Mouse (Mus musculus): ENCODE measurements at regions not wholly inside any gene's neighbourhood (a gene's known extent, or its start where the extent isn't known, plus 50 kb on each side); places are given as distances from the start of the nearest gene placed in this dataset.

- no peak for DNase-seq (ENCODE audit: low spot score)
- peaks cover 14% of the 10 kb centered on the region; the same call in 1 of the 2 replicates for H3K4me1 ChIP-seq (ENCODE audit: control insufficient read depth, insufficient read depth, low read length)
- H3K27me3 ChIP-seq (replicated peaks; ENCODE audit: control insufficient read depth, insufficient read depth, low read length), result no peaks in the 10 kb centered on the region
These were observed 103.9 kb upstream of the Cmc1 start for GRCm38 (mm10) chr9:118253829-118254228.

DNA sequence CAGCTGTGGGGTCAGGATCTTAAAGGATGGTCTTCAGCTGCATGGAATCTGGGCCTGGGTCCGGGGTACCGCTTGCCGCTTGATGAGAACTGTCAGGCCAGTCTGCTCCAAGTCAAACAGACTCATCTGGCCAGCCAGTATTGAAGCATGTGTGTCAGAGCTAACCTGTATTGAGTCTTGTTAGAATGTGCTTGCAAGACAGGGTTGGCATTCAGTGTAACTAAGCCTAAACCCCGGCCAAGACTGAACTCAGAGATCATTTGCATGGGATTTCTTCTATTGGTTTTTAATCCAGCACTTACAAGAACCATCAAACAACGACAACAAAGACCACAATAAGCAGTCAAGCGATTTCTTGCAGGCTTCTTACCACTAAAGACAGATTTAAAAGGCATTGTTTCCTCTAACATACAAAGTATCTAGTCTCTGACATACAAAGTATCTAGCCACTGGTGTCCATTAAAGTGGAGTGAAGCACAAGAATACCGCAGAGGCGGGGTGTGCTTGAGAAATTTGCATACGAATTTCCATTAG, 105.3 kb upstream of the Cmc1 start:
- no peak overlapping the region for H3K9ac ChIP-seq (ENCODE audit: low read length)
- ATAC-seq, result peak; percentile 65
- H3K4me3 ChIP-seq (ENCODE audit: low read depth, low read length), result no peak overlapping the region
- no peak overlapping the region for H3K4me2 ChIP-seq (ENCODE audit: low read length)
- H3K27me3 ChIP-seq (replicated peaks; ENCODE audit: control insufficient read depth, insufficient read depth, low read length), result no peaks in the 10 kb centered on the region
- H3K9me3 ChIP-seq (replicated peaks; ENCODE audit: control insufficient read depth, low read length), result no peaks in the 10 kb centered on the region
- peaks cover 14% of the 10 kb centered on the region; the same call in 1 of the 2 replicates for H3K4me1 ChIP-seq (ENCODE audit: control insufficient read depth, insufficient read depth, low read length)
- H3K27ac ChIP-seq (ENCODE audit: low read depth, low read length), result peak overlapping the region; percentile 72
- WGBS, result 3% methylated on average over 9 of the region's 9 CpGs
- H3K36me3 ChIP-seq (ENCODE audit: control insufficient read depth, insufficient read depth, low read length), result no peaks in the 10 kb centered on the region
- no peak for DNase-seq (ENCODE audit: low spot score)

More at GRCm38 (mm10) chr9:118253829-118254228, 103.9 kb upstream of the Cmc1 start:
- ATAC-seq, result no peak
- no peaks in the 10 kb centered on the region for H3K9me3 ChIP-seq (replicated peaks; ENCODE audit: control insufficient read depth, low read length)
- H3K4me2 ChIP-seq (ENCODE audit: low read length), result no peak overlapping the region
- H3K27ac ChIP-seq (ENCODE audit: low read depth, low read length), result no peak overlapping the region
- no peak overlapping the region for H3K9ac ChIP-seq (ENCODE audit: low read length)
- no peaks in the 10 kb centered on the region for H3K36me3 ChIP-seq (ENCODE audit: control insufficient read depth, insufficient read depth, low read length)
- no peak overlapping the region for H3K4me3 ChIP-seq (ENCODE audit: low read depth, low read length)

DNA sequence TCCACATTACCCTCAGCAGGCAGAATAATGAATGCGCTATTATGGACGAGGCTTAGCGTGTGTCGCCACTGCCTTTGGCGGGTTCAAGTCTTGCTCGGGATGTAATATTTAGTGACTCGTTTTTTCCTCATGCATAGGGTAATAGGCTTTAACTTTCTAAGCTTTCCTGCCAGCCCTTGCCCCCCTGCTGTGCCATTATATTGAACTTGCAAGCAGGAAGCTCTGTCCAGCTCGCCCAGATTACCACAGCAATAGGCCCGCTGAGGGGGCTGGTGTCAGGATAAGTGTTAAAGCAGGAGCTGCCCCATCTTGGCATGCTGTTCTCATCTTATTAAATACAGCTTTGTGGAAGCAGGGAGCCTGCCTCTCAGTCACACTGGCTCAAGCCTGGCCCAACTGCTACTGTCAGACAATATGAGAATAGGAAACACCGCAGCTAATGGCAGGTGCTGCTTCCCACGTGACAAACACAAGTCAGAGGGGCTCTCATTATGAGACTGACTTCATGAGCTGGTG, 105.8 kb upstream of the Cmc1 start:
- Histone ChIP-seq H3K27ac (ENCODE audit: low read depth, low read length) (peak overlapping the region; percentile 72; the same call in 1 of the 2 replicates), H3K9ac (ENCODE audit: low read length) (no peak overlapping the region), H3K4me3 (ENCODE audit: low read depth, low read length) (no peak overlapping the region), H3K4me1 (ENCODE audit: control insufficient read depth, insufficient read depth, low read length) (peaks cover 14% of the 10 kb centered on the region; the same call in 1 of the 2 replicates), H3K4me2 (ENCODE audit: low read length) (no peak overlapping the region), H3K36me3 (ENCODE audit: control insufficient read depth, insufficient read depth, low read length) (no peaks in the 10 kb centered on the region), H3K9me3 (replicated peaks; ENCODE audit: control insufficient read depth, low read length) (no peaks in the 10 kb centered on the region), H3K27me3 (replicated peaks; ENCODE audit: control insufficient read depth, insufficient read depth, low read length) (no peaks in the 10 kb centered on the region)
- under 1% methylated on average over 11 of the region's 11 CpGs for WGBS
- peak; percentile 96 for DNase-seq (ENCODE audit: low spot score)
- peak; percentile 93 for ATAC-seq

DNA sequence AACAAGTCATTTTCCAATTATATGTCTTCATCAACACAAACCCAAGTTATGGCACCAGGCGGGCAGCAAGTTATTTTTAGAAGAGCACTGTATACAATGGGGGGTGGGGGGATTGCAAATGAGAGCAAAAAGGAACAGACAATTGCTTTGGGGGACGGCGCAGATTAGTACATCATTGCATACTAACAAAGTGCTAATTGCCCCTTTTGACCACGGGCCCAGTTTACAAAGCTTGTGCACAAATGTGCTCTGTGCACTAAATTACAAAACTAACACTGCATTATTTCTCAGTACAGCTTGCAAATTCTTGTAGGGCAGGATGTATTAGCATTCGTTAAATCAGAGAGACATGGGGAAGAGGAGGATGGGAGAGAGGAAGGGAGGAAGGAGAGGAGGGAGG, 116.3 kb upstream of the Cmc1 start:
- Histone ChIP-seq H3K36me3 (ENCODE audit: control insufficient read depth, insufficient read depth, low read length) (no peaks in the 10 kb centered on the region), H3K4me3 (ENCODE audit: low read depth, low read length) (no peak overlapping the region), H3K9ac (ENCODE audit: low read length) (no peak overlapping the region), H3K4me1 (ENCODE audit: control insufficient read depth, insufficient read depth, low read length) (peaks cover 8% of the 10 kb centered on the region), H3K27me3 (replicated peaks; ENCODE audit: control insufficient read depth, insufficient read depth, low read length) (no peaks in the 10 kb centered on the region), H3K9me3 (replicated peaks; ENCODE audit: control insufficient read depth, low read length) (no peaks in the 10 kb centered on the region), H3K4me2 (ENCODE audit: low read length) (no peak overlapping the region), H3K27ac (ENCODE audit: low read depth, low read length) (no peak overlapping the region)
- 6% methylated on average over 5 of the region's 5 CpGs for WGBS
- ATAC-seq, result peak; percentile 86
- peak; percentile 81 for DNase-seq (ENCODE audit: low spot score)

DNA sequence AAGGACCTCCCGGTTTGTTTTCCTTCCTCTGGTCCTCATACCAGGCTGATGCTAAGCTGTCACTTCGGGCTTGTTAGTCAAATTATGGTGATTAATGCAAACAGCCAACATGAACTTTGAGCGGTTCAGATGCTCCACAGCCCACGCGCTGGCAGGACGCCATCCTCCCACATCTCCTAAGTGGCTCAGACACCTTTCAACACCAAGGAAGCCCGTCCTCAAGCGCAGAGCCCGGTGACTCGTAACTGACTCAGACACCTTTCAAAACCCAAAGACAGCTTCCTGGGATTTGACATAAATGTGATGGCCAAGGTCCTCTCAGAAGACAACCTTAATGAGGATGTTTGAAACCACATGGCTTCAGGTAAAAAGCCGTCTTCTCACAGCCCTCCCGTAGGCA, 121.7 kb upstream of the Cmc1 start:
- Histone ChIP-seq H3K4me3 (ENCODE audit: low read depth, low read length) (no peak overlapping the region), H3K9me3 (replicated peaks; ENCODE audit: control insufficient read depth, low read length) (no peaks in the 10 kb centered on the region), H3K27ac (ENCODE audit: low read depth, low read length) (no peak overlapping the region), H3K36me3 (ENCODE audit: control insufficient read depth, insufficient read depth, low read length) (no peaks in the 10 kb centered on the region), H3K9ac (ENCODE audit: low read length) (no peak overlapping the region), H3K27me3 (replicated peaks; ENCODE audit: control insufficient read depth, insufficient read depth, low read length) (no peaks in the 10 kb centered on the region), H3K4me2 (ENCODE audit: low read length) (no peak overlapping the region), H3K4me1 (ENCODE audit: control insufficient read depth, insufficient read depth, low read length) (no peaks in the 10 kb centered on the region; the same call in 1 of the 2 replicates)
- DNase-seq (ENCODE audit: low spot score) (no peak), ATAC-seq (no peak)
- WGBS, result 74% methylated on average over 12 of the region's 12 CpGs

GRCm38 (mm10) chr9:118272713-118273407, 122.9 kb upstream of the Cmc1 start:
- H3K27ac ChIP-seq (ENCODE audit: low read depth, low read length), result no peak overlapping the region
- 89% methylated on average over 11 of the region's 11 CpGs for WGBS
- H3K36me3 ChIP-seq (ENCODE audit: control insufficient read depth, insufficient read depth, low read length), result no peaks in the 10 kb centered on the region
- no peak overlapping the region for H3K9ac ChIP-seq (ENCODE audit: low read length)
- H3K9me3 ChIP-seq (replicated peaks; ENCODE audit: control insufficient read depth, low read length), result no peaks in the 10 kb centered on the region
- H3K4me2 ChIP-seq (ENCODE audit: low read length), result no peak overlapping the region
- H3K27me3 ChIP-seq (replicated peaks; ENCODE audit: control insufficient read depth, insufficient read depth, low read length), result no peaks in the 10 kb centered on the region
- ATAC-seq (no peak), DNase-seq (ENCODE audit: low spot score) (no peak)
- no peak overlapping the region for H3K4me3 ChIP-seq (ENCODE audit: low read depth, low read length)
- no peaks in the 10 kb centered on the region for H3K4me1 ChIP-seq (ENCODE audit: control insufficient read depth, insufficient read depth, low read length)

GRCm38 (mm10) chr9:118285481-118285880, 135.5 kb upstream of the Cmc1 start:
- Histone ChIP-seq H3K27me3 (replicated peaks; ENCODE audit: control insufficient read depth, insufficient read depth, low read length) (no peaks in the 10 kb centered on the region), H3K9ac (ENCODE audit: low read length) (no peak overlapping the region), H3K36me3 (ENCODE audit: control insufficient read depth, insufficient read depth, low read length) (no peaks in the 10 kb centered on the region), H3K27ac (ENCODE audit: low read depth, low read length) (no peak overlapping the region), H3K9me3 (replicated peaks; ENCODE audit: control insufficient read depth, low read length) (no peaks in the 10 kb centered on the region), H3K4me1 (ENCODE audit: control insufficient read depth, insufficient read depth, low read length) (no peaks in the 10 kb centered on the region), H3K4me2 (ENCODE audit: low read length) (no peak overlapping the region), H3K4me3 (ENCODE audit: low read depth, low read length) (no peak overlapping the region)
- WGBS, result 82% methylated on average over 3 of the region's 3 CpGs
- ATAC-seq (no peak), DNase-seq (ENCODE audit: low spot score) (no peak)

DNA sequence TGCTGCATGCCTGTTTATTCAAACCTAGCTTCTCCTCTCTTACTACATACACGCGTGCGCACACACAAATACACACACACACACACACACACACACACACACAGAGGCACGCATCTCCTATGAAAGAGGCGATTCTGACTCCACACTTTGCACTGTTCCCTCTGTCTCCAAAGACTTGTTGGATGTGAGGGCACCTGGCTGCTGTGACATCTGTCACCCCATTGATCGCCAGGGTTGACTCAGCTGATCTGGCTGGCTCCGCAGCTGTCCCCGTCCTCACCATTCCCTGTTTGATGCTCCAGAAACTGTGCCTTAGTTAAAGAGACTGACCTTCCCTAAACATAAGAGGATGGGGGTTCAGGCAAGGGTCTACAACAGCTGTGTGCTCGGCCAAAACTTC, 137.6 kb upstream of the Cmc1 start:
- no peak overlapping the region for H3K9ac ChIP-seq (ENCODE audit: low read length)
- H3K36me3 ChIP-seq (ENCODE audit: control insufficient read depth, insufficient read depth, low read length), result no peaks in the 10 kb centered on the region
- H3K4me2 ChIP-seq (ENCODE audit: low read length), result no peak overlapping the region
- no peak for ATAC-seq
- H3K4me3 ChIP-seq (ENCODE audit: low read depth, low read length), result no peak overlapping the region
- DNase-seq (ENCODE audit: low spot score), result no peak
- no peaks in the 10 kb centered on the region for H3K27me3 ChIP-seq (replicated peaks; ENCODE audit: control insufficient read depth, insufficient read depth, low read length)
- no peaks in the 10 kb centered on the region for H3K9me3 ChIP-seq (replicated peaks; ENCODE audit: control insufficient read depth, low read length)
- no peak overlapping the region for H3K27ac ChIP-seq (ENCODE audit: low read depth, low read length)
- 92% methylated on average over 9 of the region's 9 CpGs for WGBS
- no peaks in the 10 kb centered on the region for H3K4me1 ChIP-seq (ENCODE audit: control insufficient read depth, insufficient read depth, low read length)

GRCm38 (mm10) chr9:118292836-118293235, 142.9 kb upstream of the Cmc1 start:
- H3K36me3 ChIP-seq (ENCODE audit: control insufficient read depth, insufficient read depth, low read length), result no peaks in the 10 kb centered on the region
- no peak overlapping the region for H3K9ac ChIP-seq (ENCODE audit: low read length)
- H3K4me3 ChIP-seq (ENCODE audit: low read depth, low read length), result no peak overlapping the region
- H3K27me3 ChIP-seq (replicated peaks; ENCODE audit: control insufficient read depth, insufficient read depth, low read length), result no peaks in the 10 kb centered on the region
- 76% methylated on average over 10 of the region's 10 CpGs for WGBS
- H3K4me1 ChIP-seq (ENCODE audit: control insufficient read depth, insufficient read depth, low read length), result no peaks in the 10 kb centered on the region
- DNase-seq (ENCODE audit: low spot score), result peak; percentile 38
- H3K4me2 ChIP-seq (ENCODE audit: low read length), result no peak overlapping the region
- no peak overlapping the region for H3K27ac ChIP-seq (ENCODE audit: low read depth, low read length)
- no peaks in the 10 kb centered on the region for H3K9me3 ChIP-seq (replicated peaks; ENCODE audit: control insufficient read depth, low read length)
- no peak for ATAC-seq

All from forebrain, embryonic 14.5 days (tissue).